Mouse (Mus musculus) right cerebral cortex, postnatal 25 days (tissue): ENCODE data around the gene Catsperz.
"Not testable (repeated sequence)": the region's sequence is repeated elsewhere in the genome, so short reads cannot be mapped to it uniquely, and the experiment has no call there.

Experiments
- DNase-seq: peaks from one replicate; pipeline ENCODE4 v3.0.0; 2022

Catsperz gene

GRCm38 (mm10) chr19:6906199-6906598, 19.0 kb downstream of the Catsperz start:
- no peak for DNase-seq

DNA sequence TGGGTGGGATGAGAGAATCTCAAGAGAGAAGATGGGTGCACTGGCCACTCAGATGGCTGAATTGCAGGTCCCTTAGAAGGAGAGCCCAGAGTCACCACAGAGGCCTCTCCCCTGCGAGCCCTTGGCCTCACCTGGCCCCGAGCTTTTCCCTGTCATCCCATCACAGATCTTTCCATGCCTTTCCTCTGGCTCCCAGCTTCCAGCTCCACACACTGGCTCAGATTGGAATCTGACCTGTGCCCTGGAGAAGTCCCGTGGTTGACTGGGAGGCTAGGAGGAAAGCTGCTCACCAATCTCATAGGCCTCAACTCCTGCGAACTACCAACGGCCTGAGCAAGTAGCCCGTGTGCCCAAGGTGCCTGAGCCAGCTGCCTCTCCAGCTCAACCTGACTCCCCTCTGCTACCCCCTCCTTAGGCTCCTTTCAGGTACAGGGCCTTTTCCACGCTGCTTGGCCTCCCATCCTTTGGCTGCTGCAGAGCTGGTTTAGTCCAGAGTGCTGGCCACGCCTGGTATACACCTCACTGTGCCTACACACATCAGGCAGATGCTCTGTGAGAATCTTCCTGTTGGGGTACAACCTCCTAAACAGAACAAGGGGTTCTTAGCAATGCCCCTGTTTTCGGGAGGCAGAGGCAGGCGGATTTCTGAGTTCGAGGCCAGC, 19.6 kb downstream of the Catsperz start:
- DNase-seq = no peak

- no peak for DNase-seq
These were observed 20.3 kb downstream of the Catsperz start for GRCm38 (mm10) chr19:6904846-6905245.

DNA sequence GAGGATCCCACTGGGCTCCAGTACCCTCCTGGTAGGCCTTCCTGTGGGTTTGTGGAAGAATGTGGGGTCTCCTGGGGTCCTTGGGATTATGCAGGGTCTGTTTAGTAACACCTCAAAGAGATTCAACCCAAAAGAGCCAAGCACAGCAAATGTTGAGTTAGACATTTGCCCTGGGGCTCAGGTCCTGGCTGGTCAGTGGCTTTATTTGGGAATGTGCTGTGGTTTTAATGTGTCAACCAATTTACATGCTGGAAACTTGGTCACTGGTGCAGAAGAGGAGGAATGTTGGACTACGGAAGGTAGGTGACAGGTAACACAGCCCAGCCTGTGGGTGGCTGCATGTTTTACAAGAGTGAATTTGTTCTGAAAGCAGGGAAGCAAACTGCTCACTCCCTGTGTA, 22.1 kb downstream of the Catsperz start:
- no peak for DNase-seq

DNA sequence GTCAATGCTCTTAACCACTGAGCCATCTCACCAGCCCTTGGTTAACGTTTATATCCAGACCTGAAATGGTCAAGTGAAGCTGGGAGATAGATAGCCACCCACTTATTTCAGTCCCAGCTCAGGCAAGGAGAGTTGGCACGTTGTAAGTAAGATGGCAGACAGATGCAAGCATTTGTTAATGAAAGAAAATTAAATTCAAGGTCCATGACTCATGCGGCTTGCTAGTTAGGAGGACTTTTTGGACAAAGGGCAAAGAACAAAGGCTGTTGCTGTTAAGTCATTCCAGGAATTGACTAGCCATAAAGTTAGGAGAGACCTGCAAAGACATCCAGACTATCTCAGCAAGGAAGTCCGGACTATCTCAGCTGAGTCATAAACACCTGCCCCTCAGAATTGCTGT, 25.5 kb downstream of the Catsperz start:
- no peak for DNase-seq

DNA sequence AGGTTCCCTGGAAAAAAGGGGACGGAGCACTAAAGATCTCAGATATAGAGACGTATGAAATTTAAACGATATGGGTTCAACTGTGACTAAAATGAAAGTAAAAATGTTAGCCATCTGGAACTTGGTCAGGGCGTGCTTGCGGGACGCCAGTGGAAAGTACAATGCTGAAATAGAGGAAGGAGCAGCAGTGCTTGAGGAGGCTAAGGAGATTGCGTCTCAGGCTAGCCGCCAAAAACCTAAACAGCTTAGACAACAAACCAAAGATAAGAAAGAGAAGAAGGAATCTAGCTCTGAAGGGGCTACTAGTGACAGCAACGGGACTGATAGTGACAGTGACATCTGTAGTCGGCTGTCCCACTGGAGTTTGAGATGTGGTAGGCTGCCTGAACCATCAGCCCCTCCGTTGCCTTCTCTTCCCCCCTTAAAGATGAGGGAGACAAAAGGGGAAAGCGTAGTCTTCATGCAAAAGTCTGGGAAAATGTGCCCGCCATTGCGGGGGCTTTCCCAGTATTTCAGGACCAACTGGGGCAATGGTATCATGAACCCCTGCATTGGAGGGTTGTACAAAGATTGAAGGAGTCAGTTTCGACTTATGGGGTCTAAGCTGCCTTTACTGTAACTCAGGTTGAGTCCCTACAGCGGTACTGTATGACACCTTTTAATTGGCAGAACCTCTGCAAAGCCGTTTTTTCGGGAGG, 29.4 kb downstream of the Catsperz start:
- not testable (repeated sequence) for DNase-seq

DNA sequence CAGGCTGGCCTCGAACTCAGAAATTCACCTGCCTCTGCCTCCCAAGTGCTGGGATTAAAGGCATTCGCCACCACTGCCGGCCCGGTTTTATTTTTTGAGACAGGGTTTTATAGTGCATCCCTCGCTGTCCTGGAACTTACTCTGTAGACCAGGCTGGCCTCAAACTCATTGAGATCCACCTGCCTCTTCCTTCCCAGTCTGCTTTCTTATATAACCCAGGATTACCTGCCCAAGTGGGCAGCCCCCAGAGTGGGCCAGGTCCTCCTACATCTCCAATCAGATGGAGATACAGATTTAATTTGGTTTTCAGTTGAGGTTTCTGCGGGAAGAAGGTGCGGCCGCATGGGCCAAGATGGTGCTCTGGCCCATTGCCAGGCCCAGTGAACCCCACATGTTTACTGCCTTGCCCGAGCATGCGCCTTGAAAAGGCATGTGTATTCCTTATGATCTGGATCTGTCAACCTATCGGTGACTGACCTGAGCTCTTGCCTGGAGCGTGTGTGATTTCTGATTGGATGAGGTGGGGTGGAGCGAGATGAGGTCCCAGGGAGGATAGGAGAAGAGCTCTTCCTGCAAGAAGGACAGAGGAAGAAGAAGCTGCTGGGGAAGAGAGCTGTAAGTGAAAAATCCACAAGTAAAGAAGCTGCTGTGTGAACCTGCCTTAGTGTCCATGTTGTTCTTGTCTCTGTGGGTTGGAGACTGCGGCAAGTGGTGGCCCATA, 31.3 kb downstream of the Catsperz start:
- no peak for DNase-seq

DNA sequence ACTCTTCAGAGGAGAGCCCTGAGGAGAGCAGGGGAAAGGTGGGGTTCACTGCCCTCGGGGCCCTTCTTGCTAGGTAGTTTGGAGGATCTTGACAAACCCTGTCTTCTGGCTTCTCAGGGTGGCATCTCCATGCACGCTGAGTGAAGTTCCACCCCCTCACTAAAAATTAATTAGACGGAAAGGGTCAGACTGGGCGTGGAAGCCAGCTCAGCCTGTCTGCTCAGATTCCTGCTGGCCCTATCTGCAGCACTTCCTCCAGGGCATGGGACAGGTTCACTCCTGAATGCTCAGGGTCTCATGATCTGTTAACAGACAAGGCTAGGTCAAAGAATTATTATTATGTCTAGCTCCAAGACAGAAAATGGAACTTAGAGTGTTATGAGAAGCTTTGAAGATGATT, 32.7 kb downstream of the Catsperz start:
- DNase-seq = no peak

GRCm38 (mm10) chr19:6877965-6878364, 47.2 kb downstream of the Catsperz start:
- no peak for DNase-seq

- no peak for DNase-seq
These were observed 48.4 kb downstream of the Catsperz start for GRCm38 (mm10) chr19:6876799-6877198.

DNA sequence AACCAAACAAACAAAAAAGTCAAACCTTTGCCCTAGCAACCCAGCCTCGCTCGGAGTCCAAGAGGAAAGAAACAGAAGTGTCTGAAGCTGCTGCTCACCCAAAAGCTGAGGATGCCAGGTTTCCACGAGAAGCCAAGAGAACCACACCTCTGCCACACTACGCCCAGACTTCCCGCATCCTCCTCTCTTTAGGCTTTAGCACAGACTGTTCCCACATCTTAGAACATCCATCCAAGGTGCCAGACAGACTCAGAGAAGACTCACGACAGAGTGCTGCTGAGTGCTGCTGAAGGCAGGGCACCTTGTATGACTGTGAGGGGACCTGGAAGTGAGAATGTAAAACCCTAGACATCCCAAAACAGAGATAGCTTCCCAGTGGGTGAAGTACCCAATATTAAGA, 49.3 kb downstream of the Catsperz start:
- DNase-seq = no peak

DNA sequence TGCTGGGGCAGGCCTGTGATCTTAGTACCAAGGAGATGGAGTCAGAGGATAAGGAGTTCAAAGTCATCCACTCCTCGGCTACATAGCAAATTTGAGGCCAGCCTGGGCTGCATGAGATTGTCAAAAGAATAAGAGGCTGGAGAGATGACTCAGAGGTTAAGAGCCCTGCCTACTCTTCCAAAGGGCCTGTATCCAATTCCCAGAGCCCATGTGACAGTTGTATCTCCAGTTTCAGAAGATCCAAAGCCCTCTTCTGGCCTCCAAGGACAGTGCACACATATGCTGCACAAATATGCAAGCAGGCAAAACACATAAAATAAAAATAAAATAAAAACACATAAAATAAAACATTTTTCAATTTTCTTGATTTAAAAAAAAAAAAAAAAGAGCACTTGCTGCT, 50.9 kb downstream of the Catsperz start:
- DNase-seq = no peak

DNA sequence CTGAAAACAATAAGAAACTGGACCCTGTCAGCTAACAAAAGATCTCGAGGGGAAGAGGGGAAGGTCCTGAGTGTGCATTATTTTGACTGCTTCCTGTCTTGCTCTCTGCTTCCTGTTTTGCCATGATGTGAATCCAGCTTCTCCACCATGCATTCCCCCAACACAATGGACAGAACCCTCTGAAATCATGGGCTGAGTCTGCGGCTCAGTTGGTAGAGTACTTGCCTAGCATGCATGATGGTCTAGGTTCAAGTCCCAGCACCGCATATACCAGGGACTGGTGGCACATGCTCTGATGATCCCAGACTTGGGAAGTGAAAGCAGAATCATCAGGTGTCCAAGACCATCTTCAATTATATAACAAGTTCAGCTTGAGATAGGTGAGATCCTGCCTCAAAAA, 52.5 kb downstream of the Catsperz start:
- no peak for DNase-seq
